Mouse (Mus musculus) hindbrain, embryonic 14.5 days (tissue): ENCODE measurements around the gene Cmtm8. TPM values are rescaled to one million over a fixed set of nuclear protein-coding genes. Genes with fewer than 3 reads are reported as not detected.

Experiments
- ATAC-seq: fragments of 200-750 bp; cut with Nextera tagmentation; 2 replicates; pipeline ENCODE4 v1.8.0; 2017; ENCODE audit warnings: moderate number of reproducible peaks, mild to moderate bottlenecking, moderate TSS enrichment, moderate library complexity; ENCODE audit not compliant: low FRiP score
- DNase-seq: peaks from one replicate; pipeline ENCODE4 v3.0.0-alpha.2; 2015; ENCODE audit warnings: low spot score
- H3K27ac ChIP-seq: fragments of 300-500 bp; sonication (generic); 2 replicates; pipeline ENCODE4 v1.5.1; 2014; ENCODE audit warnings: mild to moderate bottlenecking, moderate library complexity
- H3K27me3 ChIP-seq: fragments of 300-500 bp; sonication (generic); 2 replicates; pipeline ENCODE4 v1.6.1; 2014; ENCODE audit warnings: mild to moderate bottlenecking, low read length, mixed read lengths; ENCODE audit not compliant: control insufficient read depth, insufficient read depth
- H3K36me3 ChIP-seq: fragments of 300-500 bp; sonication (generic); replicated peaks from 2 replicates; pipeline ENCODE4 v1.6.1; 2014; ENCODE audit not compliant: control insufficient read depth, insufficient read depth
- H3K4me1 ChIP-seq: fragments of 300-500 bp; sonication (generic); replicated peaks from 2 replicates; pipeline ENCODE4 v1.6.1; 2014; ENCODE audit warnings: antibody characterized with exemption, low read length, mixed read lengths; ENCODE audit not compliant: control insufficient read depth, insufficient read depth
- H3K4me2 ChIP-seq: fragments of 300-500 bp; sonication (generic); replicated peaks from 2 replicates; pipeline ENCODE4 v1.6.1; 2014; ENCODE audit warnings: mild to moderate bottlenecking, moderate library complexity
- H3K4me3 ChIP-seq: fragments of 300-500 bp; sonication (generic); replicated peaks from 2 replicates; pipeline ENCODE4 v1.5.1; 2014; ENCODE audit warnings: mild to moderate bottlenecking, low read length
- H3K9ac ChIP-seq: fragments of 300-500 bp; sonication (generic); 2 replicates; pipeline ENCODE4 v1.6.1; 2014
- H3K9me3 ChIP-seq: fragments of 300-500 bp; sonication (generic); 2 replicates; pipeline ENCODE4 v1.6.1; 2016; ENCODE audit warnings: low read length; ENCODE audit not compliant: control insufficient read depth
- WGBS: fragments of 180-500 bp; shearing (Covaris S2); extraction: QIAGEN DNeasy Blood & Tissue Kit; methylation state at CpG from one replicate; pipeline ENCODE4 v1.1.7; 2014; 5-methylcytosine and 5-hydroxymethylcytosine counted together
- polyA plus RNA-seq: library from polyadenylated mRNA; unstranded; fragments of >200 nt; fragmentation: Nextera tagmentation; extraction: Ambion mirVana; gene quantifications from 2 replicates; pipeline ENCODE4 v1.2.1, GENCODE M21; 2014

Gene Cmtm8
- 10.1 and 14.3 TPM in 2 replicates for polyA plus RNA-seq

DNA sequence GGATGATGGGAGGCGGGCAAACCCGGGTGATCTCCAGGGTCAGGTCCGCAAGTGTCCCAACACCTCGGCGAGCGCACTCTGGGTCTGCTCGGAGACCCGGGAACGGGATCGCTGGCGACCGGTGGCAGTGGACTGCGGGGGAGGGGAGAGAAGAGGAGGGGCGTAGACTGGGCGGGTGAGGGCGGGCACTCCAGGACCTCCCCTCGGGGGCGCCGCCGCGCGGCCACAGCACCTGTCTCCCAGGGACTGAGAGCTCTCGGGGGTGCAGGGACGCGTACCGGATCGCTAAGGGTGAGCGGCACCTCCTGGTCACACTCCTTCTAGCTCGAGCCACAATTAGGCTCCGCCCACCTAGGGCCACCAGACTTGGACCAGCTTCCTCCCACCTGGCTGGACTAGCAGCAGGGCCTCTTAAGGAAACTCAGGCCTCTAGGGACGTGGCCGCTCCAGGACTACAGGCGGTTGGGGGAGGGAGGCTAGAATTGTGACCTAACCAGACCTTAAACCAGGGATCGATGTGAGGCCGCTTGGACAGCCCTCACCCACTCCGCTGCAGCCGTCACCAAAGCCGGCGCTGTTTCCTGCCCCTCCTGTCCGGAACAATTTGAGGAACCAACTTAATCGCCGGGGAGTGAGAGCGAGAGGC is at the start of gene Cmtm8:
Cmtm8 (minus strand) TSS at position 140 of the 646 bp plus-strand sequence.
- WGBS: under 1% methylated on average over 24 of the region's 43 CpGs
- 0 out of 2 replicates have a peak within 1 kb of the TSS, but pooled peaks have one; percentile 26 for H3K27ac ChIP-seq
- peaks cover 25% of the 10 kb centered on the region for H3K27me3 ChIP-seq

GRCm38 (mm10) chr9:114892974-114893373 is 49.0 kb upstream of the Cmtm8 start:
- 84% methylated on average over 11 of the region's 11 CpGs for WGBS
- no peak overlapping the region for H3K4me3 ChIP-seq
- ATAC-seq (no peak), DNase-seq (no peak)
- H3K36me3 ChIP-seq: no peaks in the 10 kb centered on the region
- H3K9me3 ChIP-seq: no peaks in the 10 kb centered on the region
- H3K4me2 ChIP-seq: no peak overlapping the region
- no peaks in the 10 kb centered on the region for H3K27me3 ChIP-seq
- H3K27ac ChIP-seq: no peak overlapping the region
- no peak overlapping the region for H3K9ac ChIP-seq
- no peaks in the 10 kb centered on the region for H3K4me1 ChIP-seq

More for the DNA sequence above, at the start of gene Cmtm8:
- Histone ChIP-seq H3K4me2 (peak within 1 kb of the TSS; percentile 100), H3K36me3 (no peaks in the 10 kb centered on the region), H3K9me3 (no peaks in the 10 kb centered on the region), H3K4me1 (peaks cover 5% of the 10 kb centered on the region; the same call in 1 of the 2 replicates), H3K9ac (peak within 1 kb of the TSS; percentile 62), H3K4me3 (peak within 1 kb of the TSS; percentile 66)
- ATAC-seq (peak; percentile 83), DNase-seq (peak; percentile 32)

DNA sequence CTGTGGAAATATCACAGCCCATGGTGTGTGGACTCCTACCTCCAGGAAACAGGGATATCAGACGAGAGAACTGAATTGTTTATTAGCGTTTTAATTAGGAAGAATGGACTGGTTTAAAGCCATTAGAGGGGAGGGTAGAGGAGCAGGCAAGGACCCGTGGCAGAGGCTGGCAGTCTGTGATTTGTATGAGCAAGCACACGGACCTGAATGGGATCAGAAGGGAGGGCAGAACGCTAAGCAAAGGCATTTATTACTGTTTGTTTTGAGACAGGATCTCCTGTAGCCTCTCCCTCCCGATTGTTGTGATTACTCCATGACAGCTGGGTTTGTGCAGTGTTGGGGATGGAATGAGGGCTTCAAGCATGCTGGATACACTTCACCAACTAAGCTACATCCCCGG is 46.4 kb upstream of the Cmtm8 start:
- H3K4me1 ChIP-seq: no peaks in the 10 kb centered on the region
- 50% methylated on average over 7 of the region's 7 CpGs for WGBS
- H3K9ac ChIP-seq: no peak overlapping the region
- ATAC-seq: no peak
- no peak overlapping the region for H3K27ac ChIP-seq
- H3K9me3 ChIP-seq: no peaks in the 10 kb centered on the region
- H3K27me3 ChIP-seq: no peaks in the 10 kb centered on the region
- no peak for DNase-seq
- H3K4me2 ChIP-seq: no peak overlapping the region
- no peak overlapping the region for H3K4me3 ChIP-seq
- no peaks in the 10 kb centered on the region for H3K36me3 ChIP-seq

DNA sequence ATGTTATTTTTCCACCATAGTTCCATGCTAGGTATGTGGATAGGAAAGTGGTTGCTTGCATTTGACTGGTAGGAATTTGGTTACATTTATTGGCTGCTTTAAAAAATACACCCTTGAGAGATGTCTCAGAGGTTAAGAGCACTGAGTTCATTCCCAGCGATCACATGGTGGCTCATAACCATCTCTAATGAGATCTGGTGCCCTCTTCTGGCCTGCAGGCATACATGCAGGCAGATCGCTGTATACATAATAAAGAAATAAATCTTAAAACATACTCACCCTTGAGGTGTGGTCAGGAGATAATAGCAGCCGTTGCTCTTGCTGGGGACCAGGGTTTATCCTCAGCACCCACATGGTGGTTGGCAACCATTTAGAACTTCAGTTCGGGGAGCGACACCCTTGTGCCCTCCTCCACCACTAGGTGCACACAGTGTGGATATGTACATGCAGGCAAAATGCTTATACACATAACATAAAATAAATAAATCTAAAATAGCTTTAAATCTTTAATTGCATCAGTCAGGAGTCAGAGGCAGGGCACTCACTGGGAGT is 45.0 kb upstream of the Cmtm8 start:
- Histone ChIP-seq H3K9ac (no peak overlapping the region), H3K27me3 (no peaks in the 10 kb centered on the region), H3K4me2 (no peak overlapping the region), H3K27ac (no peak overlapping the region), H3K4me1 (no peaks in the 10 kb centered on the region), H3K9me3 (no peaks in the 10 kb centered on the region), H3K4me3 (no peak overlapping the region), H3K36me3 (no peaks in the 10 kb centered on the region)
- DNase-seq (no peak), ATAC-seq (no peak)
- 91% methylated on average over 5 of the region's 5 CpGs for WGBS

DNA sequence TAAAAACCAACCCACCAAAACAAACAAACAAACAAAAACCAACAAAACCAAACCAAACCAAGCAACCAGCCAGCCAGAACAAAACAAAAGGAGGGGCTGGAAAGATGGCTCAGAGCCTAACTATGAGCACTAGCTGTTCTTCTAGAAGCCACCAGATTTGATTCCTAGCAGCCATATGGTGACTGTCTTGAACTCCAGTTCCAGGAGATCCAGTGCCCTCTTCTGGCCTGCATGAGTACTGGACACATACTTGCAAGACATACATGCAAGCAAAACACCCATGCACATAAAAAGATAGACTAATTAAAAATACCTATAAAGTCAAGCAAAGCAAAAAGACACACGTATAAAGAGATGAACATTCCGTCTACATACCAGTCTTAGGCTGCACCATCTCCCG is 43.7 kb upstream of the Cmtm8 start:
- DNase-seq (no peak), ATAC-seq (no peak)
- Histone ChIP-seq H3K9ac (no peak overlapping the region), H3K36me3 (no peaks in the 10 kb centered on the region), H3K9me3 (no peaks in the 10 kb centered on the region), H3K27ac (no peak overlapping the region), H3K4me2 (no peak overlapping the region), H3K27me3 (no peaks in the 10 kb centered on the region), H3K4me3 (no peak overlapping the region), H3K4me1 (no peaks in the 10 kb centered on the region)
- 94% methylated on average over 3 of the region's 3 CpGs for WGBS

- H3K36me3 ChIP-seq: no peaks in the 10 kb centered on the region
- no peak overlapping the region for H3K4me2 ChIP-seq
- H3K9ac ChIP-seq: no peak overlapping the region
- WGBS: 41% methylated on average over 8 of the region's 8 CpGs
- H3K27me3 ChIP-seq: no peaks in the 10 kb centered on the region
- no peak for DNase-seq
- no peak overlapping the region for H3K27ac ChIP-seq
- H3K9me3 ChIP-seq: no peaks in the 10 kb centered on the region
- H3K4me3 ChIP-seq: no peak overlapping the region
- H3K4me1 ChIP-seq: no peaks in the 10 kb centered on the region
- ATAC-seq: no peak
Observed at GRCm38 (mm10) chr9:114885991-114886662, 42.2 kb upstream of the Cmtm8 start.

DNA sequence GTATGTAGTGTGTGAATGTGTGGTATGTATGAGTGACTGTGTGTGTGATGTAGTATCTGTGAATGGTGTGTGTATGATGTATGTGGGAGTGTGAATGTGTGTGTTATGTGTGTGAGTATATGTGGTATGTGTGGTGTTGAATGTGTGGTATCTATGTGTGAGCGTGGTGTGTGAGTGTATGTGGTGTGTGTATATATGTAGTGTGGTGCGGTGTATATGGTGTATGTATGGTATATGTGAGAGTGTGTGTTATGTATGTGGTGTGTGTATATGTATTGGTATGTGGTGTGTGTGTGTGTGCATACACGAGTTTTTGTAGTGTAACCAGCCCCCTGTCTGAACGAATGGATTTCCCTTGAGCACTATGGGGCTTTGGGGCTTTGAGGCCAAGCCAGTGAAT is 41.6 kb upstream of the Cmtm8 start:
- DNase-seq: no peak
- Histone ChIP-seq H3K27me3 (no peaks in the 10 kb centered on the region), H3K9me3 (no peaks in the 10 kb centered on the region), H3K4me2 (no peak overlapping the region), H3K27ac (no peak overlapping the region), H3K4me3 (no peak overlapping the region), H3K9ac (no peak overlapping the region), H3K4me1 (no peaks in the 10 kb centered on the region), H3K36me3 (no peaks in the 10 kb centered on the region)
- ATAC-seq: no peak
- WGBS: 79% methylated on average over 4 of the region's 4 CpGs

DNA sequence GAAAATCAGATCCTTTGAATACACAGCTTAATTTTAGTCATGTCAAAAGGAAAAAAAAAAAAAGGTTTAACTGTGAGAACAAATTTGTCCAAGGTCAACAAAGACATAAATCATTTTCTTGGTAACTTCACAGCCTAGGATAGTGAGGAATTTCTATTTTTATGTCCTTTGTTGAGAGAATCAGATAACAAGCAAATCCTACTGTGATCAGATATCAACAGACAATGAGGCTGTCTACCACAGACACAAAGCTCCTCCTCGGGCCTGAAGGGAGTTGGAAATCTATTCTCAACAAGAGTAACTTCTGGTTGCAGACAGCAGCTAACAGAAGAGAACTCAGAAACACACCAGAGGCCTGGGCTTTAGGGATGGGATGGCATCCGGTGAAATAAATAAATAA is 38.0 kb upstream of the Cmtm8 start:
- WGBS: 82% methylated on average over 2 of the region's 2 CpGs
- Histone ChIP-seq H3K27ac (no peak overlapping the region), H3K4me3 (no peak overlapping the region), H3K4me1 (no peaks in the 10 kb centered on the region), H3K27me3 (no peaks in the 10 kb centered on the region), H3K4me2 (no peak overlapping the region), H3K36me3 (no peaks in the 10 kb centered on the region), H3K9me3 (no peaks in the 10 kb centered on the region), H3K9ac (no peak overlapping the region)
- DNase-seq (no peak), ATAC-seq (no peak)

- no peak overlapping the region for H3K4me3 ChIP-seq
- H3K9ac ChIP-seq: no peak overlapping the region
- DNase-seq (no peak), ATAC-seq (no peak)
- H3K27me3 ChIP-seq: no peaks in the 10 kb centered on the region
- H3K27ac ChIP-seq: no peak overlapping the region
- no peak overlapping the region for H3K4me2 ChIP-seq
- H3K4me1 ChIP-seq: no peaks in the 10 kb centered on the region
- no peaks in the 10 kb centered on the region for H3K36me3 ChIP-seq
- H3K9me3 ChIP-seq: no peaks in the 10 kb centered on the region
- 67% methylated on average over 11 of the region's 11 CpGs for WGBS
Observed at GRCm38 (mm10) chr9:114855327-114855726, 11.4 kb upstream of the Cmtm8 start.
